Mouse (Mus musculus): ENCODE measurements around the gene Tulp4.

- TF ChIP-seq CTCF (IDR thresholded peaks at IDR 0.05; ENCODE audit: insufficient read depth, low read depth, low read length) (no peak), POLR2A (IDR thresholded peaks at IDR 0.05; ENCODE audit: insufficient read depth, low read depth, low read length) (no peak)
Measured at GRCm38 (mm10) chr17:6117148-6117725, 11.0 kb downstream of the Tulp4 start.
